17 mouse cellular contexts compared by ENCODE assay signal in genomic region chr16:18672027-18672426, GRCm38 (mm10). TPM values are rescaled to one million over a fixed set of nuclear protein-coding genes. Genes with fewer than 3 reads are reported as not detected.
"Had no signal": no experiment of that assay in that cellular context is flagged by ENCODE, and none has a peak within 500 bp of the region (broad histone marks: within the 10 kb centered on the region; RNA-seq: fewer than 3 reads in every experiment).

No protein-coding gene starts in this region.

- DNase-seq: retina, postnatal 1 day; right cerebral cortex, adult 18-20 months; right cerebral cortex, postnatal 14 days; right cerebral cortex, postnatal 25 days; right cerebral cortex, postnatal 4 days; spleen, adult 18-20 months; thymus, adult 18-20 months; thymus, adult 2 months; thymus, postnatal 14 days; thymus, postnatal 25 days; thymus, postnatal 36 days; thymus, postnatal 4 days had no signal

- H3K27ac ChIP-seq: neural tube, embryonic 13.5 days; neural tube, embryonic 15.5 days; stomach, embryonic 15.5 days; stomach, postnatal 0 days had no signal

- H3K4me2 ChIP-seq: neural tube, embryonic 13.5 days; neural tube, embryonic 15.5 days; stomach, embryonic 15.5 days had no signal

- H3K9ac ChIP-seq: neural tube, embryonic 13.5 days; neural tube, embryonic 15.5 days; stomach, embryonic 15.5 days had no signal

- H3K4me1 ChIP-seq: neural tube, embryonic 13.5 days; neural tube, embryonic 15.5 days; stomach, embryonic 15.5 days had no signal

- H3K36me3 ChIP-seq: neural tube, embryonic 13.5 days; neural tube, embryonic 15.5 days; stomach, embryonic 15.5 days had no signal

- H3K4me3 ChIP-seq: neural tube, embryonic 13.5 days; neural tube, embryonic 15.5 days; stomach, embryonic 15.5 days had no signal

- H3K9me3 ChIP-seq: neural tube, embryonic 13.5 days; neural tube, embryonic 15.5 days; stomach, embryonic 15.5 days had no signal

- H3K27me3 ChIP-seq: neural tube, embryonic 13.5 days; neural tube, embryonic 15.5 days; stomach, embryonic 15.5 days had no signal

RNA-seq across cellular contexts. Expression of gene Gm49601, which starts 45.8 kb away (rescaled TPM):
- polyA plus RNA-seq: thymus, postnatal 0 days had no signal
